Mouse (Mus musculus): Measurements from ENCODE around the gene Arid3c.
"Not testable (repeated sequence)": the region's sequence is repeated elsewhere in the genome, so short reads cannot be mapped to it uniquely, and the experiment has no call there.

Arid3c gene

DNA sequence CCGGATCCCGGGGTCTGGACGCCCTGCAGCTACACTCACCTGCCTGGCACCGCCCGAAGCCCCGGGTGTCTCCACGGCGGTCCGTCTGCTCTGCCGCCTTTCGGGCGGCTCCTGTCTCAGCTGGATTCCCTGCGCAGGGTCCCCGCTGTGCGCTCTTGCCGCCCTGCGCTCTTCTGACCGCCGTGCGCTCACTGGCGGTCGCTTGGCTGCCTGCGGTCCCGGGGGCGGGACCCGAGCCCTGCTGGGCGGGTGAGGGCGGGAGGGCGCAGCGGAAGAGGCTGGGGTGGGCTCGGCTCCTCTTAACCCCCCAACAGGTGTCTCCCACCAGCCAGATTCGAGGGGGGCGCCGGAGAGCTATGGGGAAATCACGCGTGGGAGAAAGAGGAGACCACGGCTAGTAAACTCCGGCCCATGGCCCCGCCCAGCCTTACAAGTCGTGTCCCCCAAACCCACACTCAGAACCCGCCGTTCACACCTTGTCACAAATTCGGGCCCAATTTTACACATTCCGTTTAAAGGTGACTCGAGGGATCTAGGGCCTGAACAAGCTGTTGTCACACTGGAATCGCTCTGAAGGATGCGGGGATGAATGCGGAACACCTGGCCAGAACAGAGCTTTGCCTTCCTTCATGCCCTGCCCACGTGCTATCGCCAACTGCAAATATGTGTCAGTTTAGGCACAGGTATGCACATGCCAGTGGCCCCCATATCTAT, at the start of gene Arid3c:
Gene Arid3c, minus strand, starts transcription at position 91 of the 714 bp plus-strand sequence.
- no peak for DNase-seq

DNA sequence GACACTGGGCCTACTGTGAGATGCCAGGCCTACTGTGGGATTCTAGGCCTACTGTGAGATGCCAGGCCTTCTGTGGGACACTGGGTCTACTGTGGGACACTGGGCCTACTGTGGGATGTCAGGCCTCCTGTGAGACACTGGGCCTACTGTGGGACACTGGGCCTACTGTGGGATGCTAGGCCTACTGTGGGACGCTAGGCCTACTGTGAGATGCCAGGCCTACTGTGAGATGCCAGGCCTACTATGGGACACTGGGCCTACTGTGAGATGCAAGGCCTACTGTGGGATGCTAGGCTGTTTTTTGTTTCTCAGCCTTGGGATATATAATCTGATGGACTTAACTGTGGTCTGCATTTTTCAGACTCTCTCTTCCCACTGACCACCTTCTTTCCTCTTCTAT, 44.9 kb upstream of the Arid3c start:
- not testable (repeated sequence) for DNase-seq

DNA sequence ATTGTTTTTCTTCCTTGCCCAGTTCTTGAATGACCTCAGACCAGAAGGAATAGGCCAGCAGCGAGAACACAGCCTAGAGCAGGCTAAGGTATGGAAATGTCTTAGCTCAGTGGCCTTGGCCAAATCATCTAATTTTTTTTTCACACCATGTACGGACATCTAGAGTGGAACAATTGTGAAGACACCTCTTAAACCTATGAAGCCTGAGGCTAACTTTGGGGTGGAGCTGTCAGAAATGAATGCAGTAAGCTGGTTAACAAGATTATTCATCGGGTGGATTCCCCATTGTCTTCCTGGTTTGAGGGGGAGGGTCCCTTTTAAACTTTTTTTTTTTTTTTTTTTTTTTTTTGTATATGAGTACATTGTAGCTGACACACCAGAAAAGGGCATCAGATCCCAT, 43.6 kb upstream of the Arid3c start:
- not testable (repeated sequence) for DNase-seq

DNA sequence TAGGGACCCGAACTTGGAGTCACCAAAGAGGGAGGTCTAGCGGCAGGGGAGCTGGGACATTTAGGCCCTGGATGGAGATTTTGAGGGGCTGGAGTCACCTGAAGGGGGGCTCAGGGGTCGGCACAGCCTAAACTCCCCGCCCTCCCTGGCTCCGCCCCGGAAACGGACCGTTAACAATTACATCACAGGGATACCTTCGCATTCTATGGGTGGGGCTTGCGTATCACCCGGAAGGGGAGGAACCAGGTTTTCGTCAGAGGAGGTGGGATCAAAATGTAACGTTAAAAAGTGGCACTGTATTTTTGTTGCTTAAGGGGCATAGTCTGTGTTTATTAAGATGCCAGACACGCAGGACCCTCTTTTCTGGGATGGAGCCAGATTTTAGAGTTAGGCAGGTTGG, 43.1 kb upstream of the Arid3c start, which contains the start of gene Ccl27a:
Gene Ccl27a, minus strand, starts transcription at position 246 of the 400 bp plus-strand sequence.
- DNase-seq: peak; percentile 86

DNA sequence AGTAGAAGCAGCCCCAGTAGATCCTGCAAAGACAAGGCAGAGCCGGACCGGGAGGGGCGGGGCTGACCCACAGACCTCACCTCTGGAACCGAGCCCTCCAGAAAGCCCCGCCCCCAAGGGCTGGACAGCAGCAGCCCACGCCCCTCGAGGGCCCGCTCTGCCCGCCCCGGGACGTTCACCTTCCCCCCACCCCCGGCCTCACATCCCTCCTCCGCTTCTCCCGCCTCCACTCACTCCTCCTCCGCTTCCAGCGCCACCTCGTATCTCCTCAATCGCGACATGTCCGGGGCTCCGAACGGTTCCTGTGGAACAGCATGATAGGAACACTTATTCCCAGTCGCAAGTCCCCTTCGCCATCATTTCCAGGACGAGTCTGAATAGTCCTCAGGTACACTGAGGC, 42.6 kb upstream of the Arid3c start:
- peak; percentile 68 for DNase-seq

DNA sequence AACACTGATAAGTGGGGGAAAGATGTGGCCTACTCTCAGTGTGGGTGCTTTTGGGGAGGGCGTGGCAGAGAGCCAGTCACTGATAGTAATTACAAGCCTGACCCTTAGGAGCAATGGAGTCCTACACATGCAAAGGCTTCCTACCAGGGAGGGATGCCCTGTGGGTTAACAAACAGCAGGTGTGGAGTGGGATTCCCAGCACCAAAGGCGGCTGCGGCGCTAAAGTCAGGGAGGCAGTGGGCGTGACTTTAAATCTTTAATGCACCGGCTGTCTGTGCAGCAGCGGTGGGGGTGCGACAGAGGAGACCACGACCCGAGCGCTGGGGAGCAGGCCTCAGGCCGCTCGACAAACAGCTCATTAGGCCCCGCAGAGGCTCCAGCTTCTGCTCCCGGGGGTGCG, 42.0 kb upstream of the Arid3c start:
- DNase-seq: peak in 1 of 2 experiments; percentile 21

DNA sequence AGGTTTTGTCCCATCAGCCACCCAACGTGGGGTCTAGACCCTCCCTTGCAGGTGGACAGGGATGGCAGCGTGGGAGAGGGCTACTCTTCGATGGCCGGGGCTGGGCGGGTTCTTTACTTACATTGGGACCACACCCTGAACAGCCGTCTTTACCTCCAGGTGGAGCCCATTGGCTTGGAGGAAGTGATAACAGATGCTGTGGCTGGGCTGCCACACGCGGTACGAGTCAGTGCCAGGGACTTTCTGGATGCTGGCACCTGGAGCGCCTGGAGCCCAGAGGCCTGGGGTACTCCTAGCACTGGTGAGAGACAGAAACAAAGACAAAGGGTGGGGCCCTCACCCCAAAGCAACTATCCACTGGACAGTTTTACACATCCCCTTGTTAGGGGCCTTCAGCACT, 36.4 kb upstream of the Arid3c start:
- DNase-seq: peak in 1 of 2 experiments; percentile 35

DNA sequence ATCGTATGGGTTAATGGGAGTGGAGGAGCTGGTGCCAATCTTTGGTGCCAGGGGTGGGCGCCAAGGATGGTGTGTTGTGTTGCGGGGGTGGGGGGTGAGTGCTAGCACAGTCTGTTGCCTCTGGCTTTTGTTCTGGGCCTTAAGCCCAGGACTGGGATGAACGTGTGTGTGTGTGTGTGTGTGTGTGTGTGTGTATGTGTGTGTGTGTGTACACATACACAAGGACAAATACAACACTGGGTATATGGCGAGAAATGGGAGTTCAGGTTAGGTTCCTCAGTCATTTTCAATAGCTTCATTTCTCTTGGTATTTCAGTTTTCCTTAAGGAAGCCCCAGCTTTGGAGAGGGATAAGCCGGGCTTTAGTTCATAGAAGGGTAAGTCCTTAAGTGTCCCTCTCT, 32.2 kb upstream of the Arid3c start:
- peak; percentile 36 to 58 for DNase-seq

DNA sequence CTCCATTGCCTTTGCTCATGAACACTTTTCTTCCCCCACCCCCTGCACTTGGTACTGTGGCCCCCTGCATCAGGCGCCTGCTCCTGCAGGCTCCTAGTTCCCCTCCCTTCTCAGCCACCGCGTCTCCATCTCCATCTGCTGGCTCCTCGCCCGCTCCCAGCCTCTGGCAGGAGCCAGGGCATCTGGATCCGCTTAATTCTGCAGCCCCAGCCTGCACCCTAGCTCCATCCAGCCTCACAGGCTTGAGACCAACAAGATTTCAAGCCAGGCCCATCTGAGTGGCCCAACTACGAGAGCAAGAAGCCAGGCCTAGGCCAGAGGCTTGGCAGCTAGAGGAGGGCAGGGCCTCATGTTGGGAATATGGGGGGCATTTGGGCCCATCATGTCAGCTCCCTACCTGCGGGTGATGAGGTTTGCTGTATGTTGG, 31.8 kb upstream of the Arid3c start:
- peak; percentile 75 to 83 for DNase-seq

DNA sequence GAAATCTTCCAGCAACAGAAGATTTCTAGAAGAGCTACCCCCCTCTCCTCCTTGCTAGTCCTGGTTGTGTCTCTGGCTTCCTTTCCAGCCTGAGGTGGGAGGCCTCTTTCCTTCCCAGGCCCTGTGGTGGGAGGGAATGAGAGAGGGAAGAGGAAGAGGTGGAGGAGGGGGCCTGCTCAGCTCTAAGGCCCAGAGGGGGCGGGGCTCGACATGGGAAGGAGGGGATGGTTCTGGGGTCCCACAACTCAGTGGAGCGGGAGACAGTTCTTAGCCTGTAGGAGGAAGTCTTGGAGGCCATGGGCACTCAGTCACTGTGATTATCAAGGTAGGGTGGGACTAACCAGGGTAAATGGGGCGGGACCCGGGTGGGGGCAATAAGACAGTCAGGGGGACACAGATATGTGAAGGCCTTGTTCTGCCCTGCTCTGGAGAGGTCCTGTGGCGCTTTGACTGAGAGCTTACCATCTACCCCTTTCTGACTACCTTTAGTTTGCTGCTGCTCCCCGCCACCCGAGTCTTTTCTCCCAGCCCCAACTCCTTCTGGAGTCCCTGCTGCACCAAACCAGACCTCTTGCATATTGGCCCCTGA, 31.3 kb upstream of the Arid3c start:
- peak in 1 of 2 experiments; percentile 54 for DNase-seq

DNA sequence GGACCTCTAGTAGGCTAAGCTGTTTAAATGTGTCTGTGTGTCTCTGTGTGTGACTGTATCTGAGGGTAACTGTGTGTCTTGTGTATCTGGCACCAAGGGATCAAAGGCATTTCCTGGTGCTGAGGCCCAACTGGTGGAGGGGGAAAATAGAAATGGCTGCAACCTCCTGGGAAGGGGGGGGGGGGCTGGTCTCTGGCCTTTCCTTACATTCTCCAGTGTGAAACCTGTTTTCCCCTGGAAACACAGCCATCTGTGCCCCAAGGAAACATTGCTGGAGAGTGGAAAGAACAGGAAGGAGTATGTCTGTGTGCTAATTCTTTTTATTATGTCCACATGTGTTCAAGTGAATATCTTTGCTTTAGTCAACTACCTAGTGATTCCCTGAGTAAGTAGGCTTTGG, 30.7 kb upstream of the Arid3c start:
- no peak for DNase-seq

DNA sequence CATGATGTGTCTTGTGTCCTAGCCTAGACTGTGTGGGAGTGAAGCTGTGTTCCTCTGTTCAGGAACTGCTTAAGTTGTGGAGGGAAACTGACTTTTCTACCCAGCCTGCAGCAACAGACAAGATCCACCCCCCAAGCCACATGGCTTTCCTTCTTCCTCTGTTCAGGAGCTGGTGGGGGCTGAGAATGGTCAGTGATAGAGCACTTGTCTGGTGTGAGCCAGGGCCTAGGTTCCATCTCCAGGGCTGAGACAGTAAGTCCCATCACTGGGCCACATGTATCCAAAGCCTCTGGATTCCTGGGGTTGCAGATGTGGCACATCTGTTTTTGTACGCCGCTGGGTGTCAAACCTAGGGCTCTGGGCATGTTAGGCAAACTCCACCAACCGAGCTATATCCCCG, 30.0 kb upstream of the Arid3c start:
- peak in 1 of 2 experiments; percentile 37 for DNase-seq

DNA sequence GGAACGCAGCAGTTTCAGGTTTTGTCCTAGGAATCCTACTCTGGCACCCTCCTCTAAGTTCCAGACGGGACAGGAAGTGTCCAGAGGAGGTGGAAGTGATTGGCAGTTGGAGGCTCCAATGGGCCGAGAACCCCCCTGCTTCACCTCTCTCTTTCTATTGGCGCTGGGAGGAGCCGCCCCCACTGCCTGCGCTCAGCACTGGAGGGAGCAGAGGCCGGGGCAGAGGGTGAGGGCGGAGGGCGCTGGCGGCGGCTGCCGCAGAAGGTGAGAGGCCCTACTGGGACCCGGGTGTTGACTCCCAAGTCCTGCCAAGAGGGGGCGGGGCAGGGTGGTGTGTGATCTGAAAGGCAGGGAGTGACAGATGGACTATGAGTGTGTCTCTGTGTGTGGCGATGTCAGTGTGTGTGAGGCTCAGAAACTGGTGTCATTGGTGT, 29.4 kb upstream of the Arid3c start:
- DNase-seq: peak; percentile 95 to 96

DNA sequence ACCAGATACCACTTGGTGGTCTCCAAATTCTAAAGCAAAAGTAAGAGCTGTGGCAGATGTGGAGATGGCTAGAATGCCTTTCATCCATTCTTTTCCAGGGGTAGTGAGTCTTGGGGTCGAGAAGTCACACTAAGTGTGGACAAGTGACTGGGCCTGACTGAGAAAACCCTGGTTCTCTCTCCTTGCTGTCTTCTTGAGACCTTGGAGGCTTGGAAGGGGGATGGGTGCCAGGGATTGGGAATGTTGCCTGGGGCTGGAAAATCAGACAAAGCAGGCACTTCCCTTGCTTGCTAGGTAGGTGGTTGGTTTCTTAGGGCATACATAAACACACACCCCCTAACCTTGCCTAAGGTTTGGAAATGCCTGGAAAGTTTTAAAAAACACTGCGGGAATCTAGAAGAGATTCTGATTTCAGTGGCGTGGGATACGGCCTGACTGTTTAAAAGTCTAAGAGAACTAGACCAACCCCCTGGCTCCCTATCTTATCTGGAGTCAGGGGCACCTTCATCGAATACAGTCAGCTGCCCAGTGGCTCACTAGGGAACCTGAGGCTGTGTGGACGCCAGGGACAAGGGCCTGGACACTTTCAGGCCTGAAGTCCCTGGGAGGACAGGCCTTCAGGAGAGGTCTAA, 28.8 kb upstream of the Arid3c start:
- DNase-seq: no peak

DNA sequence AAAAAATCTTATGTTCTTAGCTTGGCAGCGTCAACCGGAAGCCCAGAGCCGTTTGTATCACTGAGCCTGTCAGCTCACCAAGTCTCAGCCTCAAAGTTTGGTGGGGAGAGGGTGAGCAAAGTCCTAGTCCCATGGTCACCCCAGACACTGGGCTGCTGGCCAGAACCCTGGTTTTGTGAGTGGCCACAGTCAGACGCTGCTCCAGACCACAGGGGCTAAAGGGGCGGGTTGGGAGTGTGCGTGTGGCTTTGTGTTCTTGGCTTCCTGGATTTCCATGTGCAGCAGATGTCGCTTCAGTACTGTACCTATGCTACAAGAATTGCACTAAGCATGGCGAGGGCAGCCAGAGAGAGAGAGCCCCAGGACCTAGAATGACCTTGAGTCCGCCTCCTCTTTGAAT, 28.3 kb upstream of the Arid3c start:
- DNase-seq: peak; percentile 57 to 70

DNA sequence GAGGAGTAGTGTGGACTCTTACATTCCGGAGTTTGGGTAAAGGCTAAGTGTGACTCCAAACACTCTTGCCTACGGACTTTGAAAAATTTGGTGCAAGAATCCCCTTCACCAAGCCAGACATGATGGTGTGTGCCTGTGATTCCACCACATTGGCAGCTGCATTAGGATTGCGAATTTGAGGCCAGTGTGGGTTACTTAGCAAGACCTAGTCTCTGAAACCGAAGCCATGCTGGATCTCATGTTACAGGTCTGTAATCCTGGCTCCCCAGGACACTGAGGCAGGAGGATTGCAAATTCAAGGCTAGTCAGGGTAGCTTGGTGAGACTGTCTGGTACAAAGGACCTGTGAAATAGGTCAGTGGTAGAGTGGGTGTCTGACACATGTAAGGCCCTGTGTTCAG, 27.8 kb upstream of the Arid3c start:
- DNase-seq: no peak

DNA sequence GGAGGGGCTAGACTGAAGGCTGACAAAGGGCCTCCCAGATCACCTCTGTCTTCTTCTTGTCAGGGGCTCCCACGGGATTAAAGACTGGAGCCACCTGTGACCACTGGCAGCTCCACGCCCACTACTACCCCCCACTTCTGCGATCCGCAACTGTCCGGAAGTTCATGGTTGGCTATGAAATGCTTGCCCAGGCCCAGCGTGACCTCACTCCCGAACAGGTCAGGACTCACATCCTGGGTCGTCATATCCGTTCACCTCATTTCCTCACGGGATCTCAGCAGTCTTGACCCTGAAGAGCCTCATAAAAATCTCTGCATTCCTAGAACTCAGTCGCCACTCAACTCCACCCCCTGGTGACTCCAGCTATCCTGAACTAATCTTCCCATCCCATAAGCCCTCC, 27.1 kb upstream of the Arid3c start:
- no peak for DNase-seq

DNA sequence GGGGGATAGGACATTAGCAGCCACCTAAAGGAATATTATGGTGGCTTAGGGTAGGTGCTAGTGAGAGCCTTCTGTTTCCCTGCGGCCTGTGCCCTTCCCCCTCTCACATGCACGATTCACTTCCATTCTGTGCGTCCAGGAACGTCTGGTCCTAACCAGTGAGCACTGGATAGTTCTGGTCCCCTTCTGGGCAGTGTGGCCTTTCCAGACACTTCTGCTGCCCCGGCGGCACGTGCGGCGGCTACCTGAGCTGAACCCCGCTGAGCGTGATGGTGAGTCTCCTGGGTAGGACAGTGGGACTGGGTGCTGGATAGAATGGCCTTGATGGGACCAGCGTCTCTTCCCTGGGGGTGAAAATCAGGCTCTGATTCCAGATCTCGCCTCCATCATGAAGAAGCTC, 26.4 kb upstream of the Arid3c start:
- no peak for DNase-seq

DNA sequence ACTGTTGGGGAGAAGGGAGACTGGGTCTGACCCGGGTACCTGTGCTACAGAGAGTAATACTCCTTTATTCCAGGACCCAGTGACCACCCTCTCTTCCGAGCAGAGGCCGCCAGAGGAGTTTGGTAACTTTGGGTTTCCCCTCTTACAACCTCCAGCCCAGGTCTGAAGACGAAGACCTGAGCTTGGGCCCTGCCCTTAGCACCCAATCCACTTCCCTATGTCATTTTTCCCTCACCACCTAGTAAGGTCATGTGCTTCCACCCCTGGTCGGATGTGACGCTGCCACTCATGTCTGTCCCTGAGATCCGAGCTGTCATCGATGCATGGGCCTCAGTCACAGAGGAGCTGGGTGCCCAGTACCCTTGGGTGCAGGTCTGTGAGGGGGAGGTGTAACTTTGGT, 25.5 kb upstream of the Arid3c start:
- no peak for DNase-seq

DNA sequence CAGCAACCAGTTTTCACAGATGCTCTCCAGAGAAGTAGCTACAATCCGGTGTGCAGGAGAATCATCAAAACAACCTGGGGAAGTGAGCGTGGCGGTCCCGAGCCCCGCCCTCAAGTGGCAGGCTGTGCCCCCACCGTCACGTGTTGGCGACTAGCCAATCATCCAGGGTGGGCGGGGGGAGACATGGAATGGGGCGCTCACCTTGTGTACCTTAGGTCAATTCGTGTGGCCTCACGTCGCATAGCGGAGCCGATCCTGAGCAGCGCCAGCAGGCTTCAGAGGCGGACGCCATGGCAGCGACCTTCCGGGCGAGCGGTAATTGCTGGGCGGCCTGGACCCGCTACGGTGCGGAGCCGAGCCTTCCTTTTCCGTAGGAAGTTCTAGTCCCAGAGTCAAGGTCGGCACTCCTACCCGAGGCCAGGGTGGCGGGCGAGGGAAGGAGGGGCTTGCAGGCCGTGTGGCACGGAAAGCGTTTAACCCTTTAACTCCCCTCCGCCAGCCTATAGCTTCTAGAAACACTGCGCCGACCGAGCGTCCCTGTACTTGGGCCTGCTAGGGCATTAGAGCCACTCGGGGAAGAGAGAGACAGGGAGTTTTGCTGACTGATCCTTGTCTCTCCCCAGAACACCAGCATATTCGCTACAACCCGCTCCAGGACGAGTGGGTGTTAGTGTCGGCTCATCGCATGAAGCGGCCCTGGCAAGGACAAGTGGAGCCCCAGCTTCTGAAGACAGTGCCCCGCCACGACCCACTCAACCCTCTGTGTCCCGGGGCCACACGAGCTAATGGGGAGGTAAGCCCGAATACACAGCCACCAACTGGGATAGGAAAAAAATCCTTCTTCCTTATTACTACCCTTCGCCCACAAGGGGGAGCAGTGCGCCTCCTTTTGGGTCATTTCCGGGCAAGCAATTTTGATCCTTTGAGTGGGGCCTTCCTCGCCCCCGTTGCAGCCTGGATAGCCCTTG, 24.7 kb upstream of the Arid3c start, which contains the start of gene Sigmar1:
Gene Sigmar1, minus strand, starts transcription at position 820 of the 968 bp plus-strand sequence.
- DNase-seq: peak; percentile 93

DNA sequence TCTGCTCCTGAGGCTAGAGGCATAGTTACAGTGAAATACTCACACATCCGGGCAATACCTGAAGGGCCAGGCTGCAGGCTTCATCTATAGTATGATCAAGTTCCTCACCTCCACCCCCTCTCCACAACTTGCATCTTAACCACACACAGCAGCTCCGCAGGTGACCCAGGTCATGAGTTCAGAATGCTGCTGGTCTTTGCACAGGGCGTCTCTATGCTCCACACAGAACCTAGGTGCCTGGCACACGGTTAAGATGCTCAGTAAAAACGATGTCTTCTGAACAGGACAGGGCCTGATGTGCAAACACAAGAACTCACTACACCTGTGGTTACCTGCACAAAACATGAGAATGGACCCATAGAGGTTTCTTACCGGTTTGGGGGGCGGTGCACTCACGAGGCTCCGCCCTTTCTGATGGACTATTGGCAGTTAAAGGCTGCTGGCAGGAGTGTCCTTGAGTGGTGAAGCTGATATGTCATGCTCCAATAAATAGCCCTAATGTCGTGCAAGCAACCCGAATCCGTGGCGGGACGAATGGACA, 23.9 kb upstream of the Arid3c start, which contains the start of gene Galt:
Gene Galt, plus strand, starts transcription at position 432 of the 541 bp plus-strand sequence.
- DNase-seq: peak in 1 of 2 experiments; percentile 83

DNA sequence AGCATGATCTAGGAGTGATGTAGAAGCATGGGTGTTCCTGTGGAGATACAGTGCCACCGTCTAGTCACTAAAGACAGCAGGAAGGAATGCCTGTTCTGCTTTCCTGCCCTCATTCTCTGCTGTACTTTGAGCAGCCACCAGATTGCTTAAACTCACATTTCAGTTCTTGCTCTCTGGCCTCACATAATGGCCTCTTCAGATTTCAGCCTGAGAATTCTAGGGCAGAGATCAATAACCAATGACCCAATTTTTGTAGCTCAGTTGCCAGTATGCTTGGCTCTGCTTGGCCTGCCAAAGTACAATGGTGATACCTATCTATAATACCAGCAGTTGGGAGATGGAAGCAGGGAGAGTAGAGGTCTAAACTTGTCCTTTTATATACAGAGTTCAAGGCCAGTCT, 14.1 kb upstream of the Arid3c start:
- DNase-seq: no peak

Measured in cerebellum, postnatal 14 days (tissue).